Mouse (Mus musculus): ENCODE results near the gene Kdm4d. TPM values are rescaled to one million over a fixed set of nuclear protein-coding genes. Genes with fewer than 3 reads are reported as not detected.
"Not testable (repeated sequence)": the region's sequence is repeated elsewhere in the genome, so short reads cannot be mapped to it uniquely, and the experiment has no call there.

Gene Kdm4d
- total RNA-seq, 2 experiments from 2014 or later, result not detected

GRCm38 (mm10) chr9:14451120-14451519 is 49.2 kb downstream of the Kdm4d start:
- DNase-seq, result not testable (repeated sequence)

DNA sequence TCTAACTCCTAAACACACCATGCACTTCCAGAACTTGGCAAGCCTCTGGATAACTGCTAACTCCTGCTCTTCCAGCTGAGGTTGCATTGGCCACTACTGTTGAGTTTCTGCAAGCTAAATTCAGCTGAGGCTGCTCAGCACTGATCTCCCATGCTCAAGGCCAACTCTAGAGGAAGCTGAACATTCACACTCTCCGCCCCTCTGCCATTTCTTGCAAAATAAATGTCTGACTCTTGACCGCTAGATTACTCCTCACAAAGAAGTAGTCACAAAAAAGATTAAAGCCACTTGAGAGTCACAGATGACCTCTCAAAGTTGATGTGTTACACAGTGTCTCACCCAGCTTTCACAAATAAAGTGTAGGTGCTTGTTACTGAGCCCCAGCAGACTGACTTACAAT is 53.2 kb downstream of the Kdm4d start:
- DNase-seq, result not testable (repeated sequence)

GRCm38 (mm10) chr9:14440347-14440746 is 59.9 kb downstream of the Kdm4d start:
- DNase-seq, result no peak

GRCm38 (mm10) chr9:14433252-14433939 is 66.9 kb downstream of the Kdm4d start:
- no peak for DNase-seq

Other genes with a start within 250 kb of the Kdm4d start
- gene Sesn3, start 225.4 kb downstream of the Kdm4d start, total RNA-seq (2021), result 10 to 100 TPM; 24.9 to 29.0 TPM
- 1 to 10 TPM; 3.8 to 4.1 TPM for gene Endod1, start 119.0 kb downstream of the Kdm4d start, total RNA-seq (2021)
- gene Cwc15, start 135 bp upstream of the Kdm4d start, total RNA-seq (2021), result 10 to 100 TPM; 87.5 to 87.9 TPM
- gene Amotl1, start 144.6 kb upstream of the Kdm4d start, total RNA-seq (2021), result 100 to 1,000 TPM; 221 to 341 TPM
- gene Piwil4, start 240.3 kb upstream of the Kdm4d start, total RNA-seq (2021), result not detected

Measured in gastrocnemius, postnatal 25 days (tissue).